Mouse (Mus musculus) granulocyte monocyte progenitor cell, adult 5-6 weeks (primary cell): Measurements from ENCODE around the gene Fam19a5. TPM values are rescaled to one million over a fixed set of nuclear protein-coding genes. Genes with fewer than 3 reads are reported as not detected.

ENCODE experiments used
- ATAC-seq: replicated peaks from 2 replicates; pipeline ENCODE4 v1.8.0; 2016; ENCODE audit warnings: mild to moderate bottlenecking, moderate TSS enrichment, inconsistent platforms; ENCODE audit not compliant: poor library complexity, severe bottlenecking
- total RNA-seq, 2 experiments: library from RNA; stranded (forward) in 1 of 2; stranded (reverse) in 1 of 2; fragments of 200-712, 200-1000 nt in 1 of 2; fragments of >200 nt in 1 of 2; fragmentation: Nextera tagmentation in 1 of 2; gene quantifications; 2 replicates each; pipeline ENCODE4 v1.2.3; 2014 to 2017

Gene Fam19a5
- total RNA-seq, 2 experiments from 2014 or later, result not detected

DNA sequence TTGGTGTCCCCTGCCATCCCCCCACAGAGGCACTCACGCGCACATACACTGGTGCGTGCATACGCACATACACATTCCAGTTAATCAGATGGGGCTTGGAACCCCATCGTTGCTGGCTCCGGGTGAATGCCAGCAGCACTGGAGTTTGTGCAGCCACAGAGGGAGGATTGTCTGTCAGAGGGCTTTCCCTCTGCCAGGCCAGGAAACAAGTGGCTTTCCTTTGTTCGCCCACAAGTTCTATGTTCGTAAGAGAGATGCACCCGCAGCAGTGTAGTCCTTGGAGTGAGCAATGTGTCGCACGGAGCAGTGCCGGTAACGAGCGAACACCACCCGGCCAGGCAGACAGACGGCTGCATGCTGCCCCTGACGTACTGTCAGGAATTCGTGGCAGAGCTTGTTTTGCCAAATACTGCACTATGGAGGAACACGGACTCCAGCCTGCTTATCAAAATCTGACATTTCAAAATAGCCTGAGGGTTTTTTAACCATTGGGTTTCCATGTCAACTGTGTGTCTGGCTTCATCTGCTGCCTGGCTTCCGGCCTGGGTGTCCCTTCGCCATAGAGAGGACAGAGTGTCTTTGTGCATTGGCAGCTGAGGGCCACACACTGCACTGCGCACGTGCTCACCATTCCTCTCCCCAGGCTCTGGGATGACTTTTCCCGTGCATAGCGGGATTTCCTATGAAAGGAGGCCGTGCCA, 40.0 kb downstream of the Fam19a5 start:
- no peak for ATAC-seq

DNA sequence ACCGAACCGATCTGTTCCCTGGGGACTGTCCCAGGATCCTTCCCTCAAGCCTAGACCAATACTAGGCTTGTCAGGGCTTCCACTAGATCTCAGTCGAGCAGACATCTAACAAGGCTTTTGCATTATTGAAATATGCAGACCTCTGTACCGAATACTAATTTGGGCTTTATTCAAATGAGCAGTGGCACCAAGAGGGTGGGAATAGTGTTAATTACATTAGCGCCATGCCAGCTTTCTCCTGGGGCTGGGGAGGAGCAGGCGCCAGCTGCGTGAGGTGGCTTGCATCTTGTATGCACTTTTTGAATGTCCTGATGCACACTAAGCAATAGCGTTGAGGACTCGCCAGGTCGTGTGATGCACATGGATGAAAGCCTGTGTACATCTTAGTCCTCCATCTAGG, 46.9 kb downstream of the Fam19a5 start:
- ATAC-seq, result no peak

DNA sequence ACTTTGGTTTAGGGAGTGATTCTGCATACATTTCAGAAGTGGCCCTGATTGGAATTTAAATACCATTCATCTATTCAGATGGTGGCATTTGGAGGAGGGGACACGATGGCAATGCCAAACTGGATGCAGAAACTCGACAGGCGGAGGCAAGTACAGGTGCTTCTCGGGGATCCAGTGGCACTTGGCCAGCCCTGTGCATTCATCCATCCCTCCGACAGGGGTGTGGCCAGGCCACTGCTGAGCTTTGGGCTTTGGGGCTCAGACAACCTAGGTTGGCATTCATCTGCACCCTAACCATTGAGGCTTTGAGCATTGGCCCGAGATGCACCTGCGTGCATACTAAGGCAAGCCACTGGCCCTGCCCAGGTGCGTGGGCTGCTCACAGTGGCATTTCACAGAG, 52.6 kb downstream of the Fam19a5 start:
- no peak for ATAC-seq

DNA sequence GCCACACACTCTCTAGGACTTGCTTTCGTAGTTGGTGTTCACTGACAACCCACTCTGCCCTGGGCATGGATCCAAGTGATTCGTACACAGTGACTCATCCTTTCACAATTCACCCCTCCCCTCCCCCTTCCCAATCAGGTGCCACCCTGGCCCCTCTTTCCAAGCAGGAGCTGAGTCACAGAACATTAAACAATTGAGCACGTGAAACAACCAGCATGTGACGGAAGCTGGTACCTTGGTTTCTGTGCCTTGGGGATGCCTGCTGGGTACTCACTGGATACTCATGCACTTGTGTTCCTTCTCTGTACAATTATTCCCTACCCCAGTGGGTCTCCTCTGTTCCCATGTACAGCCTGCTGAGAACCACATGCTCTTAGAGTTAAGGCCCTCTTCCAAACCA, 53.0 kb downstream of the Fam19a5 start:
- no peak for ATAC-seq

DNA sequence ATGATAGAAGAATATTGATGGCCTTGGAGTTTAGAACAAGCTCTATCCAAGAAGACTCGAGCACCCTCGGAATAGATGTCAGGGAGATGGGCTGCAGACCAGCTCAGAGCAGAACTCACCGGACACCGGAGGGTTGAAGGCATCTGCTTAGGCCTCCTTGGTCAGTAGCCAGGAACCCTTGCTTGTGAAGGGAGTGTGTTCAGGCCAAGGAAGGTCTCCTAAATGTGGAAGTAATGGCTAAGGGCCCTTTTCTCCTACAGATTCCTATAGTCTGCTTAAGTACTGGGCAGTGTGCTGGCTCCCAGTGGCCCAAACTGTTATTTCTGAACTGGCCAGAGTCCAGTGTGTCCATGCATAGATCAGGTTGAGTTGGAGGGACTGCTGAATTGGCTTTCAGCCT, 53.7 kb downstream of the Fam19a5 start:
- ATAC-seq, result no peak

DNA sequence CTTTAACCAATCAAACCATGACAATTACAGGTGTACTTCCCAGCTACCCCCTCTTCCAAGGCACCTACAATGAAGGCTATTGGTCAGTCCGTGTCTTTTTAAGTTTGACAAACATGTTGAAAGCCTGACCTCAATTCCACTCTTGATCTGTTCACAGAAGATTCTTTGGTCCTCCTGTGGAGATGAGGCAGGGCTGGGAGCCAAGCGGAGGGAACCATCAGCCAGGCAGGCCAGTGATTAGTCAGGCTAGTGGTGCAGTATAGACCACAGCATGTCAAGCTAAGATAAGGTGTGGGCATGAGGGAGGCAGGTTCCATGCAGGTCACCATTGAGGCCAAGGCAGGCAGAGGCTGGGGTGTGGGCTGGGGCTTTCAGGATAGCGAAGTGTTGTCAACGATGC, 54.5 kb downstream of the Fam19a5 start:
- no peak for ATAC-seq

DNA sequence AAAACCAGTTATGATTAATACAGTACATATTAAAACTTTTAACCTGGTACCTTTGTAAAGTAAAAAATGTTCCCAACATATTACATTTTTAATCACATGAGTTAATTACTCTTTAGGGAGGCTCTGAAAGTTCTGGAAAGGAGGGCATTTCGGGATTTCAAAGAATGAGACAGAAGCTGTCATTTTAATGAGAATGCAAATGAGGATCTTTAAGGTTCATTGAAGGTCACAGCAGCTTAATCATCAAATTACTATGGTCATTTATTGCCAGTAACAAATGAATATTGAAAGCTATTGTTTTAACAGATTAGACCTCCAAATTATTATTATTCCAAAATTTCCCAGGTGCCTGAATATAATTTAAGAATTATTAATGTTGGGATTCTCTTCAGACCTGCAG, 59.2 kb downstream of the Fam19a5 start:
- ATAC-seq, result no peak

DNA sequence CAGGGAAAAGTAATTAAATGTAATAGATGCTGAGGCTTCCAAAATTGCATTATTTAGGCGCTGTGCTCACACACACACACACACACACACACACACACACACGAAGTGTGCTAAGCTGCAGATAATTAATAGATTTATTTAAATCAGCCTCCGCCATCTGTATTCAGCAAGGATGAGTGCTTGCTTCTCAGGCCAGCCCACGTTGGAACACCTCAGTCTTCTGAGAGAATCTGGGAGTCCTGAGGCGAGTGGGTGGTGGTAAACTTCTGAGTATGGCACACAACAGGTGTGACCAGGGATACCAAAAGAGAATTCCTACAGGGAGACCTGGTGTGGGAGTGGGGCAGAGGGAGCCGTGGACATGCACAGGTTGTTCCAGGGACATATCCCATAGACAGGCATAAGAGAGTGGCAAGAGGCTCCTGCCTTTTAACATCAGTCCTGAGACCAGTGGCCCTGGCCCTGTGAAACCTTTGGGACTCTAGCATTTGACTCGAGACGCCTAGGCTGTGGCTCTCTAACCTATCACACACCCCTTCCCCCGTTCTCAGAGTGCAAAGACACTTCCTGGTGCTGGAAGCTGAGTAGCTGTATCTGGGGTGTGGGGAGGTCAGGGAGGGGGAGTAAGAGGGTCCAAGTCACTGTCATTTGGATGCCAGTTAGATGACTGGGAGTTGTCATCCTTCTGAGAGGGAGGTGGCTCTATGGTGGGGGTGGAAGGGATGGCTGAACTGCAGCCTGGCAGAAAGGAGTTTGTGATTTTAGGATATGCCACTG, 61.6 kb downstream of the Fam19a5 start:
- no peak for ATAC-seq

DNA sequence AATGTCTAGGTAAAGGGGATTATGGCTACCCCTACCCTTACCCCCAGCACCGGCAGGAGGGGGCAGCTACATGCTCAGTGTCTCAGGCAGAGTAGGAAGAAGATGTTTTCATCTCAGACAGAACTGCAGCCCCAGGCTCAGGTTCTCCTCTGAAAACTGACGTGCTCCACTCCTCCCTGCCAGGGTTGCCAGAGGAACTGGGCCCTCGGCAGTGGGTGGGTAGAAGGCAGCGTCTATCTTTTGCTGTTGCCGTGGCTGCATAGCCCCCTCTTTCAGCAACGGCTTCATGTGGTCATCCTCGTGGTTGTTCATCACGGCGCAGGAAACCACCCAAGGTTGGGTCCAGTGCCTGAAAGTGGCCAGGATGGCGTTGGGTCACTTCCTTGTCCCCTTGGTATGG, 62.6 kb downstream of the Fam19a5 start:
- ATAC-seq, result no peak

DNA sequence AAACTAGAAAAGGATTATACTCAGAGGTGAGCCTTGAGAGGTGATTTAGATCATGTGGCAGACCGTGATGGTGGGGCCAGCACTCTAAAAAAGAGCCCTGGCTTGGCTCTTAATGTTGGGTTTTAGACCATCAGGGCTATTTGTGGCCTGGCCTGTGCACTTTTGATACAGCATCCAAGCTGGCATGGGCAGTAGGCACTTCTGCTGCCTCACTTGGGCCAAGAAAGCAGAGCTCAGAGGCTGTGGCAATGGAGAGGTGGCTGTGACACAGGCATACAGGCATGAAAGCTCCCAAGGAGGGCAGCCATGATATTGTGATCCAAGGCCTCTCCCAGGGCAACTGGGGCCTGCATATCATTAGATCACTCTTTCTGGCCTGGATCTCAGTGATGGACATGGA, 65.1 kb downstream of the Fam19a5 start:
- no peak for ATAC-seq

DNA sequence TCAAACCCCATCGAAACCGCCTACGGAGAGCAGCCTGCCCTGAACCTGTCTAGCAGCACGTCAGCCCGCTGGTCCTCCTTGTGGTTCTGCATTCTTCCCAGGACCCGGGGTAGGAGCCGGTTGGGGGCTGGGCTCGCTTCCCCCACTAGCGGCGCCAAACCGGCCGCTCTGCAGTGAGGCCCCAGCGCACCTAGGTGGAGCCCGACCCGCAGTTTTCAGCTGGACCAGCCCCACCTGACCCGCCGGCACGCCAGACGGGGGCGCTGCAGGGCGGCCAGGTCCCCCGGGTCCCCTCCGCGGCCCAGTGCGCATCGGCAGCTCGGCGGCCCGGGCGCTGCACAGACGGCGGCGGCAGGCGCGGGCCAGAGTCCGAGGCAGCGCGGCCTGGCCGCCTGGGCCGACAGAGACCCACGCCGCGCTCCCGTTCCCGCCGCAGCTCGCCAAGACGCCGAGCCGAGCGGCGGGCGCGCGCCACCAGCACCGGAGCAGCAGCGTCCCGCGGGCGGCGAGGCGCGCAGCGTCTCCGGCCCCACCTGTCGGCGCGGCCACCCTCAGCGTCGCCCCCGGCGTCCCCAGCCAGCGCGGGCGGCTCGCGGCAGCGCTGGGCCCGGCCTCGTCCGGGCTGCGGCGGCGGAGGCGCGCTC, 80.0 kb downstream of the Fam19a5 start:
- peak; percentile 60 for ATAC-seq

DNA sequence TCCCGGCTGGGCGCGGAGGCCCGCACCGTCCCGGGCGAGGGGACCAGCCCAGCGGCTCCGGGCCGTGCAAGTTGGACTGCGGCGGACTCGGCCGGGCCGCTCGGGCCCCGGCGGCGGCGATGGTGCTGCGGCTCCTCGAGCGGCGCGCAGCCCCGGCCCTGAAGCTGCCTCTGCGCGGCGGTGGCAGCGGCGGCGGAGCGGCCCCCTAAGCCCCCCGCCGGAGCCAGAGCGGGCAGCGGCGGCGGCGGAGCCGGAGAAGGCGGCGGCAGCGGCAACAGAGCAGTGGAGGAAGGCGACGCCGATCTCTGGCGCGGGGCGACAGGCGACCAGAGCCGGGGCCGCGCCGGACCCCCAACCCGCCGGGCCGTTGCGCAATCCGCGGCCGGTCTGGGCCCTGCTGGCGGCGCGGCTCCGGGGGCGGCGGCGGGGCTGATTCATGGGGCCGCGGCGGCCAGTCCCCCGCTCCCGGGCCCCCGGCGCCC, 80.6 kb downstream of the Fam19a5 start:
- ATAC-seq, result no peak

DNA sequence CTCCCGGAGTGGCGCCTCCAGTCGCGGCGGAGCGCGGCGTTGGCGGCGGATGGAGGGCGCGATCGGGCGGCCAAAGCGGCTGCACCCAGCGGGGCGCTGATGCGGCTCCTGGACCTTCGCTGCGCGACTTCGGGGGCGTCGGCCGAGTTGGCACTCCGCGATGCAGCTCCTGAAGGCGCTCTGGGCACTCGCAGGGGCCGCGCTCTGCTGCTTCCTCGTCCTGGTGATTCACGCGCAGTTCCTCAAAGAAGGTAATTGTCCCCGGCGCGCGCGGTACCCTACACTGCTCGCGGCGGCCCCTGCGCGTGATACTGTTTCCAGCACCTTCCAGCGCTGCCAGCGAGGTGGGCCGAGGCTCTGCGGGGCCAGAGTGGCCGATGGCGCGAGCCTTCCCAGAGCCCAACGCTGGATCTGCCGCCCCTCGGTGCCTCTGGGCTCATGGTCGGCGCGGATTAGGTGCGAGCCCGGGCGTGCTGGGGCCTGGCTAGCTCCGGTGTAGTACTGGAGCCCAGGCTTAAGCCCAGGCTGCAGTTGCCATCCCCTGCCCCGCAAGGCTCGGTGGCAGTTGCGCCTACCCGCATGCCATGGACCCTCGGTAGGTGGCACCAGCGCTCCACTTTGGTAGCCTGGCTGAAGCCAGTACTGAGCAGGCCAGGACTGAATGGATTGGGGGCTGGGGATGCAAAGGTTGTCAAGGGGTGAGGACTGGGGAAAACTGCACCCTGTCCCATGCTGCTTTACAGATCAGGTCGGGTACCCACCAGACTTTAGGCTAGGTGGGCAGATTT, 81.3 kb downstream of the Fam19a5 start:
- ATAC-seq, result peak; percentile 44

DNA sequence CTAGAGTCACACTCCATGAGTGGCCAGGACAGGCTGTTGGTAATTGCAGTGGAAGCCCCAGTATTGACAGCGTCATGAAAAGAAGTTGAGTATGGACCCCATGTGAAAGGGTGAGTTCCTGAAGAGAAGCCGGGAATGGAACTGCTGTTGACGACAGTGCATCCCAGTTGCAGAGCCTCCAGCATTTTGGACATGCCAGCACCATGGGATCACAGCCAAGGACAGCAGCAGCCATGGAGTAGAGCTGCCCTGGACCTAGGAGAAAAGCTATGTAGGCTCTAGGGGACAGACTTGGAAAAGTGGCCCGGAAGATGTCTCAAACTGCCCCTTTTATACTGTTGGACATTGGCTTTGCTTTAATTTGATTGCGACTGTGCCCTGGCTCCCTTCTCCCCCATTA, 91.2 kb downstream of the Fam19a5 start:
- no peak for ATAC-seq

DNA sequence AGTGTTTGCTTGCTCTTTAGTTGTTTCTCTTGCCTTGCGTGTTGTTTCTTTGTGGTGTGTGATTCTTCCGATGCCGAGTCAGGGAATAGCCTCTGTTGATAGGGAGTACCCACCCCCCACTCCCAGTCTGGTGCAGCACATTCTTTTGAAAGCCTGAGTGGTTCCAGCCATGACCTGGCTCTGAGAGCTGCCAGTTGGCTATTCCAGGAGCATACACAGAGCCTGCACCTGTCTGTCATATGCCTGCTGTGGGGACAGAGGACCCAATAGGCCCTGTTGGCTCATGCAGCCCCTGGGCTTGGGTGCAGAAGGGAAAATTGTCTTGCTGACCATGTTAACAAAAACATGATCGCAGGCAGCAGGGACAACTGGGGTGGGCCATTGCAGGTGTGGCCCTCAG, 92.3 kb downstream of the Fam19a5 start:
- no peak for ATAC-seq

DNA sequence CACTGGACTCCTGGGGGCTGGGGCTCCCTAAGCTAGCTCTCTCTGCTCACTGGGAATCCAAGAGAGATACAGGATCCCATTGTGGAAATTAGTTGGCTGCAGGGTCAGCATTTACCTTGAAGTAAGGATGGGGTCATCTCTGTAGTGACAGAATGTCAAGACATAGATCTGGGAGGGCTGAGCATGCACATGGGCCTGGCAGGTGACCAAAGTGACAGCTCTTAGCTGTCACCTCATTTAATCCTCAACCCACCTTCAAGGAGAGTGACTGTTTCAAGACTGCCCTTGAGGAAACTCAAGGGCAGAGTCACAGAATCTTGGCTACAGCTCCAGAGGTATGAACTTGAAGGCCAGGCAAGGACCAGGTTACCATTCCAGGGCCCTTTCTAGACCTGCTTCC, 93.1 kb downstream of the Fam19a5 start:
- ATAC-seq, result no peak

DNA sequence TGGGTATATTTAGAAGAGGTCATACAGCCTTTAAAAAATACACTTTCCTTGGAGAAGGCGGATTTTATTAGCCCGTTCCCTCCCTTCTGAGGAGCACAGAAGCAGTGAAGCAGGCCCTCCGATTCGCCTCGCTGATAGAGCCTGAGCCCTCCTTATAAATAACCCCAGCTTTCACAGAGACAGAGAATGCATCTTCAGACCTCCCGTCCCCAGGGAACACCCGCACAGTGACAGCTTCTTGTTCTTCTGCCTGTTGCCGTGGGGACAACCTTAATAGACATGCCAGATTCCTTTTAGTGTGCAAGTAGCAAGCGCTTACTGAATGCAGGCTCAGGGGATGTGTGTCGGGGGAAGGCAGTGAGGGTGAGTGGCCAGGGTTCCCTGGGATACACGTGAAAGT, 94.2 kb downstream of the Fam19a5 start:
- ATAC-seq, result no peak

DNA sequence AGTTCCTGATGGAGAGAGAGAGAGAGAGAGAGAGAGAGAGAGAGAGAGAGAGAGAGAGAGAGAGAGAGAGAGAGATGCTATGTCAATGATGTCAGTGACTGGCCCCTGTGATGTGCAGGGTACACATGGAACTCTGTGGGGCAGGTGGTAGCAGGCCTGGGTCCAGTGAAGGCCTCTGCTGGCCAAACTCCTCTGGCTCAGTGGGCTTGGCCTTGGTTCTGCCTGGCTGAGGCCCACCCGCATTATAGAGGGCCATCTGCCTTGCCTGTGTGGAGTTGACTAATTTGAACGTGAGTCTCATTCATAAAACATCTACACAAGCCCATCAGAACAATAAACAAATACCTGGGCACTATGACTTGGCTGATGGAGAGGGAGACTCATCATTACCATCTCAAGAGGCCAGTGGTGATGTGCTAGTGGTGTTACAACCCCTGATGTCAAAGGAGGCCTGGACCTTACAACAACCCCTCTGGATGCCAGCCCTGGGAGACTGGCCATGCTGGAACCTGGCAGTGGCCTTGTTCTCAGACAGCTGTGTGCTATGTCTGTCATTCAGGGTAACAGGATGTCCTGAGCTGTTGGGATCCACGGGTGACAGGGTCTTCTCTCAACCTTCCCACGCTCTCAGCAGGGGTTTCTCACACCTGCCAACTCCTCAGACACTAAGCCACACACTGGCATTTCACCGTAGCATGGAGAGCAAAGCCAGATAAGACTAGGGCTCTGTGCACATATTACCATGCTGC, 102.4 kb downstream of the Fam19a5 start:
- no peak for ATAC-seq

DNA sequence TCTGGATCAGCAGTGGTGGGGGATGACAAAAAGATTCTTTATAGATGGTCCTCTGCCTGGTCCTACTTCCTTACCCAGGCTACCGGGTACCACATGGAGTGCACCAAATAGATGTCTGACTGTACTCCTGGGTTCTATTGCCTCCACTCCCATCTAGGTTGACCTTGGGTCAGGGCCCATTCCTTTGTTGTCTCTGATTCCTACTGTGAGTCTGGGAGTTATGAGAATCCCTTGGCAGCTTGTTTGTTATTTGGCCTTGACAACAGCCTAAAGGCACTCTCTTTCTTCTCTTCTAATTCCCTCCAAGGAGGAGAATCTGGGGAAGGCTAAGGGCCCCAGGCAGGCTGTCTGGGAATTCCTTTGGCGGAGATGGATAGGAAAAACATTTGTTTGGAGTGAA, 105.6 kb downstream of the Fam19a5 start:
- ATAC-seq, result no peak

DNA sequence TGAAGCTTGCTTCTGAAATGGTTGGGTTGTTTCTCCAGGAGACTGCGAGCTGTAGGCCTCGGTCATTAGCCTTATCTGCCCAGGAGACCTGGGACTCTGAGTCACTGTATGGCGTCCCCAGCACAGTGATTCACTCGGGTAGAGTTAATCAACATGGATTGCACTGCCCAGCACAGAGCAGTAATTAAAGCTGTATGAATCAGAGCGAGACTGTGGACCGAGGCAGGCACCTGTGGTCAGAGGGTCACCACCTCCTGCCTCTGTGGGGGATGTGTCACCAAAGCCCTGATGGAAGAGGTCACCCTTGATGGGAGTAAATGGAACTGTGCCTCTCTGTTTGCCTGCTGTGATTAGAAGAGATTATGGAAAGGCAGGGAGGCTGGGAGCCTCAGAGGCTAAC, 110.5 kb downstream of the Fam19a5 start:
- ATAC-seq, result no peak
